Mouse (Mus musculus): ENCODE data around the gene Kif21b.

Kif21b gene

GRCm38 (mm10) chr1:136128416-136128815 is 2.8 kb upstream of the Kif21b start:
- in situ Hi-C loops (cut with MboI, MseI), result loop anchor here (10.0 kb wide), 1 partner anchor 814 kb away; the partner anchor contains the start of gene Timm17a

- in situ Hi-C loops (cut with MboI, MseI), result loop anchor here (10.0 kb wide), 1 partner anchor 814 kb away; the partner anchor contains the start of gene Timm17a
Measured at GRCm38 (mm10) chr1:136128944-136129589, 2.1 kb upstream of the Kif21b start.

GRCm38 (mm10) chr1:136130107-136130506 is 1.1 kb upstream of the Kif21b start:
- in situ Hi-C loops (cut with MboI, MseI), result loop anchor here (5.0 kb wide), 1 partner anchor 477 kb away; no protein-coding TSS in a partner anchor

- in situ Hi-C loops (cut with MboI, MseI), result loop anchor here (5.0 kb wide), 1 partner anchor 476 kb away; no protein-coding TSS in a partner anchor
Measured at GRCm38 (mm10) chr1:136131603-136132291, 558 bp downstream of the Kif21b start.

- in situ Hi-C loops (cut with MboI, MseI), result loop anchor here (5.0 kb wide), 1 partner anchor 475 kb away; no protein-coding TSS in a partner anchor
Measured at GRCm38 (mm10) chr1:136132386-136133201, 1.4 kb downstream of the Kif21b start.

GRCm38 (mm10) chr1:136133570-136134240 is 2.5 kb downstream of the Kif21b start:
- in situ Hi-C loops (cut with MboI, MseI), result loop anchor here (5.0 kb wide), 1 partner anchor 474 kb away; no protein-coding TSS in a partner anchor

GRCm38 (mm10) chr1:136134547-136134946 is 3.4 kb downstream of the Kif21b start:
- in situ Hi-C loops (cut with MboI, MseI), result loop anchor here (5.0 kb wide), 1 partner anchor 473 kb away; no protein-coding TSS in a partner anchor

- in situ Hi-C loops (cut with MboI, MseI), result no loop called here
Measured at GRCm38 (mm10) chr1:136135046-136135445, 3.9 kb downstream of the Kif21b start.

GRCm38 (mm10) chr1:136135777-136136444 is 4.7 kb downstream of the Kif21b start:
- in situ Hi-C loops (cut with MboI, MseI), result no loop called here

- in situ Hi-C loops (cut with MboI, MseI), result no loop called here
Measured at GRCm38 (mm10) chr1:136136547-136136946, 5.4 kb downstream of the Kif21b start.

GRCm38 (mm10) chr1:136137071-136137531 is 5.9 kb downstream of the Kif21b start:
- in situ Hi-C loops (cut with MboI, MseI), result no loop called here

- in situ Hi-C loops (cut with MboI, MseI), result no loop called here
Measured at GRCm38 (mm10) chr1:136137575-136137974, 6.4 kb downstream of the Kif21b start.

GRCm38 (mm10) chr1:136138191-136138830 is 7.1 kb downstream of the Kif21b start:
- in situ Hi-C loops (cut with MboI, MseI), result no loop called here

GRCm38 (mm10) chr1:136139990-136140640 is 8.9 kb downstream of the Kif21b start:
- in situ Hi-C loops (cut with MboI, MseI), result no loop called here

- in situ Hi-C loops (cut with MboI, MseI), result no loop called here
Measured at GRCm38 (mm10) chr1:136141176-136141950, 10.2 kb downstream of the Kif21b start.

- in situ Hi-C loops (cut with MboI, MseI), result no loop called here
Measured at GRCm38 (mm10) chr1:136142336-136142735, 11.1 kb downstream of the Kif21b start.

- in situ Hi-C loops (cut with MboI, MseI), result no loop called here
Measured at GRCm38 (mm10) chr1:136143514-136143913, 12.3 kb downstream of the Kif21b start.

- in situ Hi-C loops (cut with MboI, MseI), result no loop called here
Measured at GRCm38 (mm10) chr1:136149702-136150101, 18.5 kb downstream of the Kif21b start.

GRCm38 (mm10) chr1:136151371-136151770 is 20.2 kb downstream of the Kif21b start:
- in situ Hi-C loops (cut with MboI, MseI), result no loop called here

Data from T-helper 2 cell (primary cell).